Mouse (Mus musculus) cerebellum, postnatal 36 days (tissue): Measurements from ENCODE around the gene Map3k10.

ENCODE experiments used
- DNase-seq, 2 experiments: peaks; one replicate each; pipeline ENCODE4 v3.0.0; 2021 to 2022; ENCODE audit warnings: mixed read lengths in 2 of 2

The Map3k10 gene

GRCm38 (mm10) chr7:27608130-27608529, 66.3 kb downstream of the Map3k10 start:
- no peak for DNase-seq

GRCm38 (mm10) chr7:27607580-27607979, 66.8 kb downstream of the Map3k10 start:
- peak; percentile 88 to 93 for DNase-seq

- no peak for DNase-seq
These were observed 67.7 kb downstream of the Map3k10 start for GRCm38 (mm10) chr7:27606481-27607254.
